Mouse (Mus musculus): Measurements from ENCODE around the gene Ptprn2. TPM values are rescaled to one million over a fixed set of nuclear protein-coding genes. Genes with fewer than 3 reads are reported as not detected.

The Ptprn2 gene
- polyA plus RNA-seq, 1 experiment from 2014 or later = 16.3 TPM

DNA sequence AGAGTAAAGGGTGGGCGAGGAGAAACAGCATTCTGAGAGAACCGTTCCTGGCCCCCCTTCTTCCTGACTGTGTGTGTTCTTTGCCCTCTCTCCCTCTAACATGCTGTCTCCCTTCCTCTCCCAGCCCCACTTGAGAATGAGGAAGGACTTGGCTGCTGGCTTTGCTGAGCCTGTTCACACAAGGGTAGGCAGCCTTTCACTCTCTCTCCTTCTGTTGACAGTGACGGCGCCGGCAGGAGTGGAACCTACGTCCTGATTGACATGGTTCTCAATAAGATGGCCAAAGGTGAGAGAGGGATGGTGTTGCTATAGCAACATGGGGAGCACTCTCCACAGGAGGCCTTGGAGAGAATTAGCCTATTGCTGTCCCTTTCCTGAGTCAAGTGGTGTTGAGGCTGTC, 769.8 kb downstream of the Ptprn2 start:
- 32% methylated on average over 6 of the region's 6 CpGs for WGBS
- no peak overlapping the region for H3K4me3 ChIP-seq (replicated peaks)
- no peaks in the 10 kb centered on the region for H3K27me3 ChIP-seq (replicated peaks)
- no peaks in the 10 kb centered on the region for H3K36me3 ChIP-seq
- ATAC-seq (ENCODE audit: low FRiP score) = no peak
- no peak overlapping the region for H3K9ac ChIP-seq (replicated peaks)
- H3K27ac ChIP-seq (replicated peaks) = no peak overlapping the region
- no peak overlapping the region for H3K4me2 ChIP-seq
- no peaks in the 10 kb centered on the region for H3K9me3 ChIP-seq (replicated peaks)
- peaks cover 35% of the 10 kb centered on the region for H3K4me1 ChIP-seq

DNA sequence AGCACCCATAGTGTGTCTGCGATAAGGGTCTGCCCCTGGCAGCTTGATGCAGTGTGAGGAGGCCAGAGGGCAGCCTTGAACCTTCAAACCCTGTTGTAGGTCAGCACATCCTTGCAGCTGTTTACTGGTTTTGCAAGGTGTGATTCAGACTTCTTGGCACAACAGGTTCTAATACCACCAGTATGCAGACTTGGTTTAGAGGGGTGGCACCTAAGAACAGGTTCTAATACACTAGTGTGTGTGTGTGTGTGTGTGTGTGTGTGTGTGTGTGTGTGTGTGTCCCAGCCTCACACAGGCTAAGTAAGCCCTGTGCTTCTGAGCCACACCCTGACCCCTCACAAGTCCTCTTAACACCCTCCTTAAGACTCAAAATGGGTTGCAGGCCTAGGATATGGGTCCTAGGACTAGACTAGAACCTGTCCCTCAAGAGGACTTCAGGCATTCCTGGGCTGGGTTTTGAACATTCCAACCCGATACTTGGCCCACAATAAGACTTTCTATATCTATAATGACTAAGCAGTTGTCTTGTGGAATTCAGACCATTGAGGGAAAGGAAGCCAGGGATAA, 770.3 kb downstream of the Ptprn2 start:
- 81% methylated on average over 2 of the region's 2 CpGs for WGBS
- H3K4me1 ChIP-seq = peaks cover 30% of the 10 kb centered on the region
- H3K9me3 ChIP-seq (replicated peaks) = no peaks in the 10 kb centered on the region
- no peak for ATAC-seq (ENCODE audit: low FRiP score)
- H3K27ac ChIP-seq (replicated peaks) = no peak overlapping the region
- H3K4me3 ChIP-seq (replicated peaks) = no peak overlapping the region
- H3K9ac ChIP-seq (replicated peaks) = no peak overlapping the region
- H3K36me3 ChIP-seq = no peaks in the 10 kb centered on the region
- H3K27me3 ChIP-seq (replicated peaks) = no peaks in the 10 kb centered on the region
- H3K4me2 ChIP-seq = no peak overlapping the region

DNA sequence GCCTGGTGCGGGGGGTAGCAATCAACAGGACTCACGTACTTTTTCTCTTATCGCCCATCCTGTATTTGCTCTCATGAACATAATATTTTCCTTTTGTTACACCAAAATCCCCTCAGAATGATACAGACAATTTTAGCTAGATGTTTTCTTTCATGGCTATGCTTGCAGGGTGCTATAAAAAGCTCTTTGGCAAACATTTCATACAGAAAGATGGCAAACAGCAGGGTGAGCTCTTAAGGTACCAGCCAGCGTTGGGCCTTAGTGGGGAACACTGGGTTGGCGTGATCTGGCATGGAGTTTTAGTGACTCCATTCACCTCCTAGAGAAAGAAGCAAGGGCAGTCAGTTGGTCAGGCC, 771.3 kb downstream of the Ptprn2 start:
- H3K36me3 ChIP-seq = no peaks in the 10 kb centered on the region
- H3K27ac ChIP-seq (replicated peaks) = 0 out of 2 replicates have a peak overlapping the region, but pooled peaks have one; percentile 13
- H3K9ac ChIP-seq (replicated peaks) = no peak overlapping the region
- no peak for ATAC-seq (ENCODE audit: low FRiP score)
- H3K4me3 ChIP-seq (replicated peaks) = no peak overlapping the region
- 57% methylated on average over 5 of the region's 5 CpGs for WGBS
- no peak overlapping the region for H3K4me2 ChIP-seq
- H3K4me1 ChIP-seq = peaks cover 24% of the 10 kb centered on the region
- H3K27me3 ChIP-seq (replicated peaks) = no peaks in the 10 kb centered on the region
- no peaks in the 10 kb centered on the region for H3K9me3 ChIP-seq (replicated peaks)

DNA sequence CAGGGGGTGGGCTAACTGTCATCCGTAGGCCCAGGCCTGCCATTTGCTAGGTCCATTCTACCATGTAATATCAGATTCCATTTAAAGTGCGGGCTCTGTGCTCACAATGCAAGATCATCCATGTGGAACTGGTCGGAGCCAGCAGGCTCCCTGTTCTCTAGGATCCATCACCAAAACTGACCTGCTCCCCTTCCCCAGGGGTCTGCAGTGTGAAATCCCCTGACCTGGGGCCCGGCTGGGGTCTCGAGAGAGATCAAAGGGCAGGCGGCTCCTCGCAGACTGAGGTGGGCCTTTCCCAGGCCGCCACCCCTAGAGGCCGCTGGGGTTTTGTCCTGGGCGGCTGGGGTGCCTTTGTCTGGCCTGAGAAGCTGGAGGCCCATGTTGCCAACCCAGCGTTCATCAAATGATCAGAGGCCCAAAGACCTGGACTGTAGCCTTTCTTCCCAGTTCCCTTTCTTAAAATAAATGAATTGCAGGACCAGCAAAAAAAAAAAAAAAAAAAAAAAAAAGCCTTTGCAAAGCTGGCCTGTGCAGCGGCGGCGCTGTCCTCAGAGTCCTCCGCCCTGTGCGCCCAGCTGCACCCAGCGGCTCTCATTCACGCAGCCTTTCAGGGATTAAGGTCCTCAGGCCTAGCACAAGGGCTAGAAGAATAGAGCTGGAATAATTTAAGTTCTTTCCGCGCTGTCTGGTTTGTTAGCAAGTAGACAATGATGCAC, 771.8 kb downstream of the Ptprn2 start:
- no peak overlapping the region for H3K4me2 ChIP-seq
- 0 out of 2 replicates have a peak overlapping the region, but pooled peaks have one; percentile 13 for H3K27ac ChIP-seq (replicated peaks)
- no peak overlapping the region for H3K4me3 ChIP-seq (replicated peaks)
- H3K9me3 ChIP-seq (replicated peaks) = no peaks in the 10 kb centered on the region
- no peaks in the 10 kb centered on the region for H3K27me3 ChIP-seq (replicated peaks)
- no peak for ATAC-seq (ENCODE audit: low FRiP score)
- peaks cover 19% of the 10 kb centered on the region for H3K4me1 ChIP-seq
- WGBS = 16% methylated on average over 20 of the region's 20 CpGs
- H3K36me3 ChIP-seq = no peaks in the 10 kb centered on the region
- H3K9ac ChIP-seq (replicated peaks) = no peak overlapping the region

DNA sequence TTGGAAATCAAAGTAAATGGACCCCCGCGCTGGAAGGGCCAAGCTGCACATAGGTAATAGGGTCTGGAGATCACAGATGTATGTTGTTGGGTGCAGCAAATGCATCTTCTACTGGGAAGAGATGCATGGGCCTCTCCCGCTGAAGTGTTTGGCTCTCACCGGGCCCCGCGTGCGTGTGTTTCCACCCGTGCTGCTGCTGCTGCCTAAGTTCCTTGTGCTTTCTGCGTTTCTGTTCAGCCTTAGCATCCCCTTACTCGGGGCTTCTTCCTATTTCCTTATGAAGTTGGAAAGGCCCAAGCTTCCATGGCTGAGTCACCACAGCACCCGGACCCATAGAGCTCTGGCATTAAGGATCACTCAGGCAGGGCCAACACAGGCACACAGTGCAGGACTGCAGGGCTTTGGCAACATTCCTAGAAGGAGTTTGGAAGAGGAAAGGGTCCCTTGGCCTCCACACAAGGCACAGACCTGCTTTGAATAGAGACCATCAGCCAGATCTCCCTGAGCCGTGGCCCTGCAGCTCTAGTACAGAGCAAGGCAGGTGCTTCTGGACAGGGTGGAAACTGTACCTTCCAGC, 772.5 kb downstream of the Ptprn2 start:
- H3K27me3 ChIP-seq (replicated peaks) = no peaks in the 10 kb centered on the region
- WGBS = 29% methylated on average over 12 of the region's 12 CpGs
- H3K9ac ChIP-seq (replicated peaks) = no peak overlapping the region
- no peaks in the 10 kb centered on the region for H3K9me3 ChIP-seq (replicated peaks)
- H3K4me2 ChIP-seq = no peak overlapping the region
- H3K4me1 ChIP-seq = peaks cover 19% of the 10 kb centered on the region
- no peak; the same call in 1 of the 2 replicates for ATAC-seq (ENCODE audit: low FRiP score)
- no peak overlapping the region for H3K4me3 ChIP-seq (replicated peaks)
- peak overlapping the region; percentile 48; the same call in 1 of the 2 replicates for H3K27ac ChIP-seq (replicated peaks)
- no peaks in the 10 kb centered on the region for H3K36me3 ChIP-seq

DNA sequence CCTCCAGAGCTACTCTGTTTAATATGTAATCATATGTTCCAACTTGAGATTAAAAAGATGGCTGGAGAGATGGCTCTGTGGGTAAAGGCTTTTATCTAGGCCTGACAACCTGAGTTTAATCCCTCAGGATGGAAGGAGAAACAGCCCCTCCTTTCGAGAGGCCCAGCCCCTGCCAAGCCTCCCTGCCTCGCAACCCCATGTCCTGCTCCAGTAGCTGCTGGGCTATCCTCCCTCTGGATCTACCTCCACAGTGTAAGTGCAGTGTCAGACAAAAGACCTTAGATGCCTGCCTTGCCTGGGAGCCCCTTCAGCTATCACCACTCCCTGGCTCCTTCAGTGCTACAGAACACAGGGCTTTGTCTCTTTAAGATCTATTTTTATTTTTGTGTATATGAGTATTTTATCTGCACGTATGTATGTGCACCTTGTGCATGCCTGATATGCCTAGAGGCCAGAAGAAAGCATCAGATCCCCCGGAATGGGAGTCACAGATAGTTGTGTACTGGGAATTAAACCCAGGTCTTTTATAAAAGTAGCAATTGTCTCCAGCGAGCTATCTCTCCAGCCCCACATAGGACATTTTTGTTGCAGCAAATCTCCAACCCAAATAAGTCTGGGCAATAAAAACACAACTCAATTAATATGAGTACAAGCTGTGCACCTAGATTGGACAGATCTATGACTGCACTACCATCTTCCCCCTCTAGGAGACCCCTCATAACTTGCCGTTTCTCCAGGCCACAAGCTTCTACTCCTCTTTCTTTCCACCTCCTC, 775.1 kb downstream of the Ptprn2 start:
- no peak for ATAC-seq (ENCODE audit: low FRiP score)
- no peaks in the 10 kb centered on the region for H3K9me3 ChIP-seq (replicated peaks)
- no peak overlapping the region for H3K9ac ChIP-seq (replicated peaks)
- H3K4me2 ChIP-seq = no peak overlapping the region
- 72% methylated on average over 6 of the region's 6 CpGs for WGBS
- H3K4me3 ChIP-seq (replicated peaks) = no peak overlapping the region
- H3K36me3 ChIP-seq = no peaks in the 10 kb centered on the region
- no peaks in the 10 kb centered on the region for H3K27me3 ChIP-seq (replicated peaks)
- no peak overlapping the region for H3K27ac ChIP-seq (replicated peaks)
- peaks cover 19% of the 10 kb centered on the region for H3K4me1 ChIP-seq

DNA sequence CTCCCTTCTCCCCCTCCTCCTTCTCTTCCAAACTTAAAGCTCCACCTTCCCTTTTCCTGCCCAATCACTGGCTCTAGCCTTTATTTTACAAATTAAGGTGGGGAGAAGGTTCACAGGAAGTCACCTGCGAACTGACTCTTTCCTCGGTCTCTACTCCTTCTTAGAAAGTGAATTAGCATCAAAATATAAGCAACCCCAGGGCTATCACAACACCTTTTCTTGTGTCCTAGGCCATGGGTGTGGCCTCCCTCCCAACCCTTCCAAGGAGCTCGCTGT, 775.6 kb downstream of the Ptprn2 start:
- no peak overlapping the region for H3K27ac ChIP-seq (replicated peaks)
- no peaks in the 10 kb centered on the region for H3K27me3 ChIP-seq (replicated peaks)
- peaks cover 19% of the 10 kb centered on the region for H3K4me1 ChIP-seq
- no peak for ATAC-seq (ENCODE audit: low FRiP score)
- no peaks in the 10 kb centered on the region for H3K9me3 ChIP-seq (replicated peaks)
- H3K4me2 ChIP-seq = no peak overlapping the region
- 48% methylated on average over 3 of the region's 3 CpGs for WGBS
- no peak overlapping the region for H3K4me3 ChIP-seq (replicated peaks)
- H3K9ac ChIP-seq (replicated peaks) = no peak overlapping the region
- H3K36me3 ChIP-seq = no peaks in the 10 kb centered on the region

DNA sequence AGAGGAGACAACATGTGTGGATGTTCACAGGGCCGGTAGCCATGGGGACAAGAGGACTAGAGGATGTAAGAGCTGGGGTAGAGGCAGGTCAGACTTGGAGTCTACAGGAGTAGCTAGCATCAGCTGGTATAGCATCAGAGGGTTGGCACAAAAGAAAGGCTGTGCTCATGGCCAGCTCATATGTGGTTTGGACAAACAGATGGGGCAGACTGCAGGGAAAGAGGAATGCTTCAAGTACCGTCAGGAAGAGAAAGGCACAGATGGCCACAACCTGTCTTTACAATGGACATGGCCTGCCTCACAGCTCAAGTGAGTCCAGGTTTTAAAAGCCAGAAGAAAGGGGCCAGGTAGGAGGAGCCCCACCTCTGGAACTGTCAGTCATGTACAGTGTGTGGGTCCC, 776.5 kb downstream of the Ptprn2 start:
- 70% methylated on average over 2 of the region's 2 CpGs for WGBS
- Histone ChIP-seq H3K27ac (replicated peaks) (no peak overlapping the region), H3K4me1 (peaks cover 15% of the 10 kb centered on the region), H3K9me3 (replicated peaks) (no peaks in the 10 kb centered on the region), H3K27me3 (replicated peaks) (no peaks in the 10 kb centered on the region), H3K9ac (replicated peaks) (no peak overlapping the region), H3K4me2 (no peak overlapping the region), H3K36me3 (no peaks in the 10 kb centered on the region), H3K4me3 (replicated peaks) (no peak overlapping the region)
- ATAC-seq (ENCODE audit: low FRiP score) = no peak

DNA sequence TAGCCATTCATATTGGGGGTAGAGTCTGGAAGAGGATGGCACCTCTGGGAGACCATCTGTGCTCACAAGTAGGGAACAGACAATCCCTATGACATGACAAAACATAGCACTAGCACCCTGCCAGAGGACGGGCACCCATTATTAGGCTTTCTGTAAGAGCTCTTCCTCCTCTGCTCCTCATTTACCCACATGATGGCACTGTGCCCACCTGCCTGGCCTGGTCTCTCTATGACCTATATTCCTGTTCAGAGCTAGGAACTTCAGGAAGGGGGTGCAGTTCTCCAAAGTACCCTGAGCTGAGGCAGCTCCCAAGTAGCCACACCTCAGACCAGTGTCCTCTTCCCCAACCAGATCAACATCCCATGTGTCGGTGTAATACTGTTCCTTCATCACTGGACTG, 777.6 kb downstream of the Ptprn2 start:
- H3K4me1 ChIP-seq = peaks cover 4% of the 10 kb centered on the region; the same call in 1 of the 2 replicates
- no peak overlapping the region for H3K9ac ChIP-seq (replicated peaks)
- no peaks in the 10 kb centered on the region for H3K27me3 ChIP-seq (replicated peaks)
- H3K4me2 ChIP-seq = no peak overlapping the region
- no peak overlapping the region for H3K4me3 ChIP-seq (replicated peaks)
- no peak overlapping the region for H3K27ac ChIP-seq (replicated peaks)
- H3K9me3 ChIP-seq (replicated peaks) = no peaks in the 10 kb centered on the region
- H3K36me3 ChIP-seq = no peaks in the 10 kb centered on the region
- WGBS = 77% methylated on average over 2 of the region's 2 CpGs
- no peak for ATAC-seq (ENCODE audit: low FRiP score)

DNA sequence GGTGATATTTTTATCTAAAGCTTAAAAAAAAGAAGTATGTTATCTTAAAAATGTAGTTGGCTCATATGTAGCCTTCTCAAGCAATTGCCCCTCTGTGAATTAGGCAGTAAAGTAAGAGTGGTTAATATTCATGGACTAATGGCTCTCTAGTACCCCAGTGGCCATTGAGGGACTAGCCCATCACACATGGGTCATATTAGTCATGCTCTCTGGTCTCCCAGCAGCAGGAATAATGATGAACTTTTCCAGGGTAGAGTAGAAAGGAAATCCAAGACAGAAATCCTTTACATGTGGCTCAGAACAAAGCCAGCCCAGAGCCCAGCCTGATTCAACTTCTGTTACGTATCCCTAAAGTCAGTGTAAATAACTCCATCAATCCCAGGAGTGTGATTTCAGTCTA, 779.7 kb downstream of the Ptprn2 start:
- WGBS = 46% methylated on average over 1 of the region's 1 CpGs
- no peak overlapping the region for H3K4me2 ChIP-seq

DNA sequence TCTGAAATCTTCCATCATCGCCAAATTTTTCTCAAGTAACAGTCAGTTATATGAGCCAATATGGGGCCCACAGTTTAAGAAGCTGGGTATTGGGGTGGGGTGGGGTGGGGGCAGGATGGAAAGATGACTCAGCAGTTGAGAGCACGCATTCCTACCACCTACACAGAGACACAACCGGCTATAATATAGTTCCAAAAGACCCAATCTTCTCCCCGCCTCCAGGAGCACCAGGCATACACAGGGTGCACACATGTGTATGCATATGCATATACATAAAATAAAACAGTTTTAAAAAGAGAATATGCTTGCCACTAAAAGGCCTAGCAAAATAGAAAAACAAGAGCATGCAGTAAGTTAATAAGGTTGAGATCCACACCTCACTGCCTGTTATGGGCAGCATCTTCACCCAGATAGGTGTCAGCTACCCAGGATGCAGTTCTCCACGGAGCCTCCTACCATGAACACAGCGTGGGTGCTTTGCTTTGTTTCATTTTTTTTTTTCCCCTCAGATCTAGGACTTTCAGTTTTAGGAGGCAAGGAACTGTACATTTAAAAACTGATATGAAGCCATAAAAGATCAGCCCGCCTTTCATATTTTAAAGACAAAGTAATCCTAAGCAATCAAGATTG, 783.1 kb downstream of the Ptprn2 start:
- no peaks in the 10 kb centered on the region for H3K27me3 ChIP-seq (replicated peaks)
- peak overlapping the region; percentile 58 for H3K27ac ChIP-seq (replicated peaks)
- H3K9me3 ChIP-seq (replicated peaks) = no peaks in the 10 kb centered on the region
- ATAC-seq (ENCODE audit: low FRiP score) = no peak
- no peak overlapping the region for H3K4me3 ChIP-seq (replicated peaks)
- peaks cover 29% of the 10 kb centered on the region for H3K4me1 ChIP-seq
- WGBS = 74% methylated on average over 7 of the region's 7 CpGs
- no peak overlapping the region for H3K4me2 ChIP-seq
- H3K36me3 ChIP-seq = no peaks in the 10 kb centered on the region
- H3K9ac ChIP-seq (replicated peaks) = no peak overlapping the region

More for the DNA sequence above, 779.7 kb downstream of the Ptprn2 start:
- H3K27ac ChIP-seq (replicated peaks) = no peak overlapping the region
- no peaks in the 10 kb centered on the region for H3K36me3 ChIP-seq
- ATAC-seq (ENCODE audit: low FRiP score) = no peak
- peaks cover 13% of the 10 kb centered on the region; the same call in 1 of the 2 replicates for H3K4me1 ChIP-seq
- no peaks in the 10 kb centered on the region for H3K27me3 ChIP-seq (replicated peaks)
- no peaks in the 10 kb centered on the region for H3K9me3 ChIP-seq (replicated peaks)
- no peak overlapping the region for H3K9ac ChIP-seq (replicated peaks)
- no peak overlapping the region for H3K4me3 ChIP-seq (replicated peaks)

Data from neural tube, embryonic 15.5 days (tissue).